Mouse (Mus musculus): ENCODE measurements around the gene Cend1. TPM values are rescaled to one million over a fixed set of nuclear protein-coding genes. Genes with fewer than 3 reads are reported as not detected.

The Cend1 gene
- 0.50 TPM for polyA plus RNA-seq (2014; fragmentation: Illumina TruSeq; extraction: RNeasy Lipid Tissue Mini Kit (QIAGEN cat#74804); ENCODE audit: insufficient read depth, low read depth, low replicate concordance)

DNA sequence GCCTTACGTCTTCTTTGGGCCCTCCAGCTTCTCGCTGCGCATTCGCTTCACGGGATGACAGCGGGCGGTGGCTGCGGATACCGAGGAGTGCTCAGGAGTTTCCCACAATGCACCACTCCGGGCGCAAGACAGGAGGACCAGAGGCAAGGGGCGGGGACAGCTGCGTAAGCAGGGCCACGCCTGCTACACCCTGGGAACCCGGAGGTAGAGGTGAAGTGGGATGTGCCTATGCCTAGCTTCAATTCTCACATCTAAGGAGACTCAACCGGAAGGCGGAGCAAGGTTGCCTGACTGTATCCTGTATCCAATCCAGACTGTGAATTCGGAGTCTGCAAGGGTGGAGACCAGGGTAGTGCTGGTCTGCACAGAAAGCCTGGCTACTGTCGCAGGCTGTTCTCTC, at the start of gene Cend1:
Cend1 (minus strand) TSS at position 182 of the 400 bp plus-strand sequence.

GRCm38 (mm10) chr7:141475011-141475804, 45.9 kb upstream of the Cend1 start, which contains the start of the genes Polr2l and Tspan4:
Gene Polr2l (minus strand): TSS chr7:141475132.
Gene Tspan4 (plus strand): TSS chr7:141475240.

DNA sequence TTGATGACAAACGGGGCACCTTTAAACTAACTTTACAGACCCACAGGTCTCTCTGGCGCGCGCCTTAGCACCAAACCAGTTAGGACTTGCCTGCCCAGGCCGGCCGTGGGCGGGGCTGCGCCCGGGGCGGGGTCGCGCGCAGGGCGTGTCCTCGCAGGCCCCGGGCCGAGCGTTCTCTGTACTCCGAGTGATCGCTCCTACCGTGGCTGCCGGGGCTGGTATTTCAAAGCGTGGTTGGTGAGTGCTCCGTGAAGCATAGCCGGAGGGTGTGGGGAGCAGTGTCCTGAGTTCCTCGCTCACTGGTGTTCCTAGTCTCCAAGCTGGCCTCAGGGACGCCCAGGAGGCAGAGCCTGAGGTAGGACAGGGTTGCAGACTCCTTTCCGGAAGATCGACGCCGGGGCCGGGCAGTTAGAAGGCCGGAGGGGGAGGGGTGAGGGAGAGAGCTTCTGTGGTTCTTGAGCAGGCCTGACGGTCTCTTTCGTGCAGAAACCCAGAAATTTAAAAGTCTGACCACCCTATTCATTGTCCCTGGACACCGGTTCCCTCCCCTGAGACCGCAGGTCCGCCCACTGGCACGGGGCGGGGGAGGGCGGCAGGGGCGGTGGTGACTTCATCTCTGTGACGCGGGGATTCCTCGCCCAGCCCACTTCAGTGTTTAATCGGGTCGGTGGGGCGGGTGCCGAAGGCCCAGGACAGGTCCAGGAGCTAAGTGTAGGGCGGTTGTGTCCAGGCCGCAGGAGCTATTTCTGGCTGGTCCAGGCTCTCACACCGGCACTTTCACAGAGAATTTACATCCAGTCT, 38.1 kb upstream of the Cend1 start, which contains the start of gene Cd151:
Cd151 (plus strand) TSS at position 163 of the 801 bp plus-strand sequence.

GRCm38 (mm10) chr7:141460391-141461113, 31.3 kb upstream of the Cend1 start, which contains the start of gene Cracr2b:
Gene Cracr2b (plus strand): TSS chr7:141461094.

DNA sequence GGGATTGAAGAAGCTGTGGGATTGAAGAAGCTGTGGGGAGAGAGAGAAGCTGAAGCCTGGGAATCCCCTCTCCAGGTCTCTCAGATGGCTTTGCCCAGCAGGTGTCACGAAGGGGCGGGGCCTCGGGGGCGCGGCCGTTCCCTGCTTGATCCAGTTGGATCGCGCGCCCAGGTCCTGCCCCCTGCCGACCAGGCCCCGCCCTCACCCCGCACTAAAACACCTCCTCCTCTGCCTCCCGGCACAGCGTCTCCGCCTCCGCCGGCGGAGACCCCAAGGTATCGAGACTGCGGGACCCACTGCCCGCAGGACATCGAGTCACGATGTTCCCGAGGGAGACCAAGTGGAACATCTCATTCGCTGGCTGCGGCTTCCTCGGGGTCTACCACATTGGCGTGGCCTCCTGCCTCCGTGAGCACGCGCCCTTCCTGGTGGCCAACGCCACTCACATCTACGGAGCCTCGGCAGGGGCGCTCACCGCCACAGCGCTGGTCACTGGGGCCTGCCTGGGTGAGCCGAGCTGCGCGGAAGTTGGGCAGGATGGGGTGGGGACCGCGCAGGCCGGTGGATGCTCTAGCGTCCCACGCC, 25.8 kb upstream of the Cend1 start, which contains the start of gene Pnpla2:
Pnpla2 (plus strand) TSS at position 232 of the 585 bp plus-strand sequence.

DNA sequence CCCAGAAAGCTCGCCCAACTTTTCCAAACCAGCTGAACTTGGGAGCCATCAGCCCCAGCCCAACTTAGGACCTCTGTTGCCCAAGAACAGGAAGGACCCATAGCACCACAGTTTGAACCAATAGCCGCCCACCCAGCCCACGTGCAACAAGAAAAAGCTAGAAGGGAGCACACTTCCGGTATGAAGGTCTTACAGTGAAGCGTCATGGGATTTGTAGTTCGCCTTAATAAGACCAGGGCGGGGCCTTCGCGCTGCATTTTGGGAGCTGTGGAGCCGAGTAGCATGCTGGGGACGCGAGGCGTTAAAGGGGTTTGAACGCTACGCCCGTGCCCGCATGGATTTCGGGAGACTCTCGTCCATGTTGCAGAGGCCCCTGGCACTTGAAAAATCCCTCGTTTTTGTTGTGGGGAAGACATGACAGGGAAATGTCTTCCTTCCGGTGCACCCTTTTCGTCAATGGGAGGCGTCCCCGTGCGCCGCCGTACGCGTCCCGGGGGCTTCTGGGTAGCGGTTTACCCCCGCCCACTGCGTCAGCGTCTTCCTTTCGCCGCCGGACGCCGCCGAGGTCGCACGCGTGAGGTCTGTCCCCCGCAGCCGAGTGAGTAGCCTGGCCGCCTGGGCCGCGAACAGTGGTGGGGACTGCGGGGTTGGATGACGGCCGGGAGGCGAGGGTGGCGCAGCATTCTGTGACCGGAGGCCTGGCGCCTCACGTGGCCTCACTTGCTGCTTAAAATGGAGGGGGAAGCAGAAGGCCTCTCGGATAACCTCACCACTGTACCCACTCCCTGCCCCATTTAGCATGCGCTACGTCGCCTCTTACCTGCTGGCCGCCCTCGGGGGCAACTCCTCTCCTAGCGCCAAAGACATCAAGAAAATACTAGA, 18.1 kb upstream of the Cend1 start, which contains the start of gene Rplp2:
Rplp2 (plus strand) TSS at position 261 of the 882 bp plus-strand sequence.

DNA sequence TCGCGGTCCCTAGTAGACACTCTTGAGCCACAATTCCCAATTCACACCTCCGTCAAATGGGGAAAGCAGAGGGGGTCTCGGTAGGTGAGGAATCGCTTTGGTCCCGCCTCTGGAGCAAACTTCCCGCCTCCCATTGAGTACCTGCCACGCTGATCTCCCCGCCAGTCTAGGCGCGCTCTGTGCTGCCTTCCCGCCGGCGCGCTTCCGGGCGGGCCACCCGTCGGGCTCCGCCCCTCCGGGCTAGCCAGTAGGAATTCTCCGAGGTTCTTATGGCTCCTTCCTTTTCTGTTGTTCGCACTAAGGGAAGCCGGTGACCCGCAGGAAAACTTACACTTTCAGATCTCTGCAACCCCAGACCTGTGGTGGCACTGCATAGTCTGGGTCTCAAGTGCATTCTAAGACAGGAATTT, 14.5 kb upstream of the Cend1 start, which contains the start of gene Pidd1:
Pidd1 (minus strand) TSS at position 198 of the 410 bp plus-strand sequence.

DNA sequence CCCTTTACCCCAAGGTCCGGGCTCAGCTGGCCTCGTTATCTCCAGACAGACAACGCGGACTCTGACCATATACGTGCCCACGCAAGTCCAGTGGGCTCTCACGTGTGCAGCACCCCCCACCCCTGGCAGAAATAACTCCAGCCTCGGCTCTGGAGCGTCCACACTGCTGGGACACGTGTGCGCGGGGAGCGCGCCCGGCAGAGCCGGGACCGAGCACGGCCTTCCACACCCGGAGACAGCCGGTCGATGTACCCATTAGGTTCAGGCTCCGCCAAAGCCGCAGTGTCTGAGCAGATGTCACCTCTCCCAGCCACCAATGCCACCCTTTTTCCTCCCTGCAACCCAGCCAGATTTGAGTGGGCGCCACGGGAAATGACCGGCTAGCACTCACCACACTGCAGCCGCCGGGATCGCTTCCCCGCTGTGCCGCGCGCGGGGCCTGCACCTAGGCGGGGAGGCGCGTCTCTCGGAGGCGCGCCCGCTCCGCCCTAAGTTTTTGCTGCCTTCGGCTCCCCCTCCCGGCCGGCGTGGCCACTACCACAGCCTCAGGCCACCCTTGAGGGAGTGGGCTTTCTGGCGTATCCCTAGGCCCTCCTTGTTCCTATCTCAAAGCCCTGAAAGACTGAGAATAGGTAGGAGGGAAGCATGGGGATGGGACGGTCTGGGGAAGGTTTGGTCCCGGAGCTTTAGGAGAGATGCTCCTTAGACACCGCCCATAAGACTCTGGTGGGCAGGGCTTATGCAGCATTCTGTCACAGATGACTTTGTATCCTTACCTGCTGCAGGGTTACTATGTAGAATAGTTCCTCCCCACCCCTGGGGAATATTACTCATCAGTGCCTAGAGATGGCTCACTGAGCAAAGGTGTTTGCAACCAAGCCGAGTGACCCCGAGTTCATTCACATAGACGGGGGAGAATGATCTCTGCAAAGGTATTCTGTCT, 8.2 kb upstream of the Cend1 start, which contains the start of gene Slc25a22:
Slc25a22 (minus strand) TSS at position 715 of the 943 bp plus-strand sequence.

DNA sequence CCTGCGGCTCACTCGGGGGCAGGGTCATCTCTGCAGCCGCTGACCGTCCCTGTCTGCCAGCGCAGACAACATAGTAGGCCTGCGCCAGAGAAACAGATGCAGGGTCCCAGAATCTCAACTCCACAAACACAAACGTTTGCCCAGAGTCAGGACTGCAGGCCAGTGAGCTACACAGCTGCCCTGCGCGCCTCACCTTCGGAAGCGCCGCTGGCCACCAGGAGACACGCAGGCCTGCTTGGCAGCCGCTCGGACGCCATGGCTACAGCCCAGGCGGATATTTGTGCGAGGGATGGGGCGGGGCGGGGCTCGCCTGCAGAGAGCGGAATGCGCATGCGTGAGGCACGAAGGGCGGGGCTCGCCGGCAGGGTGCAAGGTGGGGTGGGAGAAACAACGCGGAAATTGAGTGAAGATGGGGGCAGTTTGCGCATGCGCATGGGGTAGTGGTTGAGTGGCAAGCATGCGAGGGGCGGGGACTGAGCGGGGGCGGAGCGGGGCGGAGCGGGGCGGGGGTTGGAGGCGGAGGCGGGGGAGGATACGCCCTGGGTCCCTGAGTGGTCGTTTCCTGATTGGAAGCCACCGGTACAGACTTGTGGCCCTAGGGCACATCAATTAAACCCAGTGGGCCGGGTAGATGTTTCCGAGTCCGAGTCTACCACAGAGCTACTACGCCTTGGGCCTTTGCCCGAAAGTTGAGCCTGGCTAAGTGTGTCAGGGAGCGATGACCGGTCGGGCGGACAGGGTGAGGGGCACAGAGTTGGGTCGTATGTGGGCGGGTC, 15.3 kb downstream of the Cend1 start, which contains the start of gene Gatd1:
Gatd1 (minus strand) TSS at position 328 of the 776 bp plus-strand sequence.

GRCm38 (mm10) chr7:141391625-141392551, 37.4 kb downstream of the Cend1 start, which contains the start of gene Taldo1:
Gene Taldo1 (plus strand): TSS chr7:141392199.

Other genes starting within 250 kb of the Cend1 start
- gene Hras, start 235.5 kb downstream of the Cend1 start, polyA plus RNA-seq (2014; fragmentation: Illumina TruSeq; extraction: RNeasy Lipid Tissue Mini Kit (QIAGEN cat#74804); ENCODE audit: insufficient read depth, low read depth, low replicate concordance): 93.0 TPM
- gene Lrrc56, start 235.3 kb downstream of the Cend1 start, polyA plus RNA-seq (2014; fragmentation: Illumina TruSeq; extraction: RNeasy Lipid Tissue Mini Kit (QIAGEN cat#74804); ENCODE audit: insufficient read depth, low read depth, low replicate concordance): 7.3 TPM
- 1.0 TPM for gene Lmntd2, start 215.4 kb downstream of the Cend1 start, polyA plus RNA-seq (2014; fragmentation: Illumina TruSeq; extraction: RNeasy Lipid Tissue Mini Kit (QIAGEN cat#74804); ENCODE audit: insufficient read depth, low read depth, low replicate concordance)
- gene Rassf7, start 213.6 kb downstream of the Cend1 start, polyA plus RNA-seq (2014; fragmentation: Illumina TruSeq; extraction: RNeasy Lipid Tissue Mini Kit (QIAGEN cat#74804); ENCODE audit: insufficient read depth, low read depth, low replicate concordance): 55.1 TPM
- gene Phrf1, start 200.7 kb downstream of the Cend1 start, polyA plus RNA-seq (2014; fragmentation: Illumina TruSeq; extraction: RNeasy Lipid Tissue Mini Kit (QIAGEN cat#74804); ENCODE audit: insufficient read depth, low read depth, low replicate concordance): 26.6 TPM
- gene Irf7, start 163.0 kb downstream of the Cend1 start, polyA plus RNA-seq (2014; fragmentation: Illumina TruSeq; extraction: RNeasy Lipid Tissue Mini Kit (QIAGEN cat#74804); ENCODE audit: insufficient read depth, low read depth, low replicate concordance): 21.8 TPM
- gene Cdhr5, start 152.7 kb downstream of the Cend1 start, polyA plus RNA-seq (2014; fragmentation: Illumina TruSeq; extraction: RNeasy Lipid Tissue Mini Kit (QIAGEN cat#74804); ENCODE audit: insufficient read depth, low read depth, low replicate concordance): 0.23 TPM
- gene Sct, start 150.4 kb downstream of the Cend1 start, polyA plus RNA-seq (2014; fragmentation: Illumina TruSeq; extraction: RNeasy Lipid Tissue Mini Kit (QIAGEN cat#74804); ENCODE audit: insufficient read depth, low read depth, low replicate concordance): not detected
- not detected for gene Drd4, start 137.5 kb downstream of the Cend1 start, polyA plus RNA-seq (2014; fragmentation: Illumina TruSeq; extraction: RNeasy Lipid Tissue Mini Kit (QIAGEN cat#74804); ENCODE audit: insufficient read depth, low read depth, low replicate concordance)
- gene Deaf1, start 101.8 kb downstream of the Cend1 start, polyA plus RNA-seq (2014; fragmentation: Illumina TruSeq; extraction: RNeasy Lipid Tissue Mini Kit (QIAGEN cat#74804); ENCODE audit: insufficient read depth, low read depth, low replicate concordance): 20.4 TPM
- 25.4 TPM for gene Tmem80, start 101.8 kb downstream of the Cend1 start, polyA plus RNA-seq (2014; fragmentation: Illumina TruSeq; extraction: RNeasy Lipid Tissue Mini Kit (QIAGEN cat#74804); ENCODE audit: insufficient read depth, low read depth, low replicate concordance)
- gene Eps8l2, start 90.6 kb downstream of the Cend1 start, polyA plus RNA-seq (2014; fragmentation: Illumina TruSeq; extraction: RNeasy Lipid Tissue Mini Kit (QIAGEN cat#74804); ENCODE audit: insufficient read depth, low read depth, low replicate concordance): 30.4 TPM
- 203 TPM for gene Taldo1, start 37.3 kb downstream of the Cend1 start, polyA plus RNA-seq (2014; fragmentation: Illumina TruSeq; extraction: RNeasy Lipid Tissue Mini Kit (QIAGEN cat#74804); ENCODE audit: insufficient read depth, low read depth, low replicate concordance)
- 24.6 TPM for gene Gatd1, start 15.4 kb downstream of the Cend1 start, polyA plus RNA-seq (2014; fragmentation: Illumina TruSeq; extraction: RNeasy Lipid Tissue Mini Kit (QIAGEN cat#74804); ENCODE audit: insufficient read depth, low read depth, low replicate concordance)
- gene Slc25a22, start 8.4 kb upstream of the Cend1 start, polyA plus RNA-seq (2014; fragmentation: Illumina TruSeq; extraction: RNeasy Lipid Tissue Mini Kit (QIAGEN cat#74804); ENCODE audit: insufficient read depth, low read depth, low replicate concordance): 12.9 TPM
- gene Pidd1, start 14.5 kb upstream of the Cend1 start, polyA plus RNA-seq (2014; fragmentation: Illumina TruSeq; extraction: RNeasy Lipid Tissue Mini Kit (QIAGEN cat#74804); ENCODE audit: insufficient read depth, low read depth, low replicate concordance): 0.81 TPM
- 1,656 TPM for gene Rplp2, start 17.9 kb upstream of the Cend1 start, polyA plus RNA-seq (2014; fragmentation: Illumina TruSeq; extraction: RNeasy Lipid Tissue Mini Kit (QIAGEN cat#74804); ENCODE audit: insufficient read depth, low read depth, low replicate concordance)
- 109 TPM for gene Pnpla2, start 25.7 kb upstream of the Cend1 start, polyA plus RNA-seq (2014; fragmentation: Illumina TruSeq; extraction: RNeasy Lipid Tissue Mini Kit (QIAGEN cat#74804); ENCODE audit: insufficient read depth, low read depth, low replicate concordance)
- 126 TPM for gene Cracr2b, start 31.6 kb upstream of the Cend1 start, polyA plus RNA-seq (2014; fragmentation: Illumina TruSeq; extraction: RNeasy Lipid Tissue Mini Kit (QIAGEN cat#74804); ENCODE audit: insufficient read depth, low read depth, low replicate concordance)
- gene Cd151, start 37.9 kb upstream of the Cend1 start, polyA plus RNA-seq (2014; fragmentation: Illumina TruSeq; extraction: RNeasy Lipid Tissue Mini Kit (QIAGEN cat#74804); ENCODE audit: insufficient read depth, low read depth, low replicate concordance): 213 TPM
- 44.0 TPM for gene Polr2l, start 45.6 kb upstream of the Cend1 start, polyA plus RNA-seq (2014; fragmentation: Illumina TruSeq; extraction: RNeasy Lipid Tissue Mini Kit (QIAGEN cat#74804); ENCODE audit: insufficient read depth, low read depth, low replicate concordance)
- 42.4 TPM for gene Tspan4, start 45.7 kb upstream of the Cend1 start, polyA plus RNA-seq (2014; fragmentation: Illumina TruSeq; extraction: RNeasy Lipid Tissue Mini Kit (QIAGEN cat#74804); ENCODE audit: insufficient read depth, low read depth, low replicate concordance)
- 17.6 TPM for gene Chid1, start 110.4 kb upstream of the Cend1 start, polyA plus RNA-seq (2014; fragmentation: Illumina TruSeq; extraction: RNeasy Lipid Tissue Mini Kit (QIAGEN cat#74804); ENCODE audit: insufficient read depth, low read depth, low replicate concordance)
- gene Ap2a2, start 132.7 kb upstream of the Cend1 start, polyA plus RNA-seq (2014; fragmentation: Illumina TruSeq; extraction: RNeasy Lipid Tissue Mini Kit (QIAGEN cat#74804); ENCODE audit: insufficient read depth, low read depth, low replicate concordance): 28.1 TPM
- not detected for gene Muc6, start 225.8 kb upstream of the Cend1 start, polyA plus RNA-seq (2014; fragmentation: Illumina TruSeq; extraction: RNeasy Lipid Tissue Mini Kit (QIAGEN cat#74804); ENCODE audit: insufficient read depth, low read depth, low replicate concordance)

Measured in lung, adult 10 weeks (tissue).